Mouse (Mus musculus) liver, adult 2 months (tissue): ENCODE results near the gene Phpt1.

ENCODE experiments used
- CTCF ChIP-seq: fragments of 200-500 bp; IDR thresholded peaks from 2 replicates; pipeline ENCODE4 v1.5.1; 2011; ENCODE audit warnings: low read depth, low read length, control low read depth
- POLR2A ChIP-seq: fragments of 200-500 bp; IDR thresholded peaks from 2 replicates; pipeline ENCODE4 v1.6.1; 2011; ENCODE audit warnings: low read length, control low read depth; ENCODE audit not compliant: insufficient read depth; ENCODE audit errors: extremely low read depth

DNA sequence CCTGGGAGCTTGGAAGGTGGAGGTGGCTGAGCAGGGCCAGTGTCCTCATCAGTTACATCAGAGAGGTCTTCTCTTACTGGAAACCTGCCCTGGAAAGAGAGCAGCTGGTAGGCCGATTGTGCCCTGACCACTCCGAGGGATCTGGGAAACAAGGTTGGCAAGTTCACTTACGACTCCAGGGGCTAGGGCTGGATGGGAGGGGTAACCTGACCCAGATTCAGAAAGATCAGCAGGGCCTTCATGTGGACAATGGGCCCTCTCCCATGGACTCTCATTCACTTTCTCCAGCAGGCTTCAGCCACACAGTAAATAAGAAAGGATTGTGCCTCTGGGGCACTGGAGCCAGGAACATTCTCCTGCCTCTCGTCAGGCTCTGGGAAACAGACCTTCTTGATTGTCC lies 9.8 kb upstream of the Phpt1 start:
- TF ChIP-seq POLR2A (no peak), CTCF (no peak)
